Mouse (Mus musculus) erythroid progenitor cell, adult 5-6 weeks (primary cell): ENCODE measurements around the gene Gzmg. TPM values are rescaled to one million over a fixed set of nuclear protein-coding genes. Genes with fewer than 3 reads are reported as not detected.

Experiments used
- total RNA-seq, 2 experiments: library from RNA; stranded (forward) in 1 of 2; stranded (reverse) in 1 of 2; fragments of 150-400 nt in 1 of 2; fragments of 186-747, 209-891 nt in 1 of 2; gene quantifications; 2 replicates each; pipeline versions ENCODE4 v1.2.3 to v1.2.4; 2015 to 2017; ENCODE audit warnings: low replicate concordance in 2 of 2

Gzmg gene
- total RNA-seq, 2 experiments from 2014 or later, result not detected

Other genes with a start within 250 kb of the Gzmg start
- gene Cma1, start 214.9 kb downstream of the Gzmg start, total RNA-seq (2015; ENCODE audit: low replicate concordance), result not detected in 2 replicates
- gene Cma1, start 214.9 kb downstream of the Gzmg start, total RNA-seq (2017; ENCODE audit: low replicate concordance), result not detected in 2 replicates
- not detected in 2 replicates for gene Cma2, start 208.6 kb downstream of the Gzmg start, total RNA-seq (2015; ENCODE audit: low replicate concordance)
- gene Cma2, start 208.6 kb downstream of the Gzmg start, total RNA-seq (2017; ENCODE audit: low replicate concordance), result not detected in 2 replicates
- not detected in 2 replicates for gene Mcpt1, start 141.6 kb downstream of the Gzmg start, total RNA-seq (2015; ENCODE audit: low replicate concordance)
- gene Mcpt1, start 141.6 kb downstream of the Gzmg start, total RNA-seq (2017; ENCODE audit: low replicate concordance), result 1.8 TPM in 1 of 2 replicates, not detected in the other
- gene Mcpt9, start 129.1 kb downstream of the Gzmg start, total RNA-seq (2015; ENCODE audit: low replicate concordance), result not detected in 2 replicates
- gene Mcpt9, start 129.1 kb downstream of the Gzmg start, total RNA-seq (2017; ENCODE audit: low replicate concordance), result not detected in 2 replicates
- gene Mcpt2, start 117.5 kb downstream of the Gzmg start, total RNA-seq (2015; ENCODE audit: low replicate concordance), result not detected in 2 replicates
- gene Mcpt2, start 117.5 kb downstream of the Gzmg start, total RNA-seq (2017; ENCODE audit: low replicate concordance), result not detected in 2 replicates
- gene Mcpt4, start 97.3 kb downstream of the Gzmg start, total RNA-seq (2015; ENCODE audit: low replicate concordance), result not detected in 2 replicates
- not detected in 2 replicates for gene Mcpt4, start 97.3 kb downstream of the Gzmg start, total RNA-seq (2017; ENCODE audit: low replicate concordance)
- gene Mcpt8, start 74.3 kb downstream of the Gzmg start, total RNA-seq (2015; ENCODE audit: low replicate concordance), result 169 and 180 TPM in 2 replicates
- 49.1 and 57.2 TPM in 2 replicates for gene Mcpt8, start 74.3 kb downstream of the Gzmg start, total RNA-seq (2017; ENCODE audit: low replicate concordance)
- 241 and 321 TPM in 2 replicates for gene Ctsg, start 57.0 kb downstream of the Gzmg start, total RNA-seq (2015; ENCODE audit: low replicate concordance)
- gene Ctsg, start 57.0 kb downstream of the Gzmg start, total RNA-seq (2017; ENCODE audit: low replicate concordance), result 119 and 142 TPM in 2 replicates
- not detected in 2 replicates for gene Gzme, start 39.0 kb downstream of the Gzmg start, total RNA-seq (2015; ENCODE audit: low replicate concordance)
- gene Gzme, start 39.0 kb downstream of the Gzmg start, total RNA-seq (2017; ENCODE audit: low replicate concordance), result not detected in 2 replicates
- gene Gzmd, start 27.0 kb downstream of the Gzmg start, total RNA-seq (2015; ENCODE audit: low replicate concordance), result not detected in 2 replicates
- gene Gzmd, start 27.0 kb downstream of the Gzmg start, total RNA-seq (2017; ENCODE audit: low replicate concordance), result not detected in 2 replicates
- gene Gzmn, start 15.0 kb upstream of the Gzmg start, total RNA-seq (2015; ENCODE audit: low replicate concordance), result not detected in 2 replicates
- not detected in 2 replicates for gene Gzmn, start 15.0 kb upstream of the Gzmg start, total RNA-seq (2017; ENCODE audit: low replicate concordance)
- not detected in 2 replicates for gene Gzmf, start 51.8 kb upstream of the Gzmg start, total RNA-seq (2015; ENCODE audit: low replicate concordance)
- gene Gzmf, start 51.8 kb upstream of the Gzmg start, total RNA-seq (2017; ENCODE audit: low replicate concordance), result not detected in 2 replicates
- not detected in 2 replicates for gene Gzmc, start 75.1 kb upstream of the Gzmg start, total RNA-seq (2015; ENCODE audit: low replicate concordance)
- not detected in 2 replicates for gene Gzmc, start 75.1 kb upstream of the Gzmg start, total RNA-seq (2017; ENCODE audit: low replicate concordance)
- 6.3 TPM in 1 of 2 replicates, not detected in the other for gene Gzmb, start 102.7 kb upstream of the Gzmg start, total RNA-seq (2015; ENCODE audit: low replicate concordance)
- not detected in 2 replicates for gene Gzmb, start 102.7 kb upstream of the Gzmg start, total RNA-seq (2017; ENCODE audit: low replicate concordance)
- not detected in 2 replicates for gene Atp12a, start 205.5 kb upstream of the Gzmg start, total RNA-seq (2015; ENCODE audit: low replicate concordance)
- gene Atp12a, start 205.5 kb upstream of the Gzmg start, total RNA-seq (2017; ENCODE audit: low replicate concordance), result not detected in 2 replicates
- 3.6 TPM in 1 of 2 replicates, not detected in the other for gene Rnf17, start 243.0 kb upstream of the Gzmg start, total RNA-seq (2015; ENCODE audit: low replicate concordance)
- gene Rnf17, start 243.0 kb upstream of the Gzmg start, total RNA-seq (2017; ENCODE audit: low replicate concordance), result 0.91 TPM in 1 of 2 replicates, not detected in the other